Mouse (Mus musculus): Measurements from ENCODE around the gene Hsd17b10.

DNA sequence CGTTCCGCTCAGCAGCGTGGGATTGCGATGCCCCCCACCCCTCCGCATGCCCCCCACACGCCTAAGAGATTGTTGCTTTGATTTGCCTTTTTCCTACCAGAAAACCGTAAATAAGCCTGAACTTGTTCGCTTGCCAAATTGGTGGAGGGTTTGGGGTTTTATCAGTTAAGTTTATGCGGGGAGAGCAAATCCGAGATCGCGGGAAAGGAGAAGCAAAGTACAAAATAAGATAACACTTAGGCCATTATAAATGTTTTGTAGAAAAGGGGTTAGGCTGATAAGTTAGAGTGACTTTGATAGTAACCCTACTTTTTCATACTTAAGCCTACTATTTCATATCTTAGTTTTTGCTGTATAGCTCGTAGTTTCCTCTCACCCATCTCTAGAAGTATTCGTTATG, 15.5 kb downstream of the Hsd17b10 start:
- TF ChIP-seq POLR2A (IDR thresholded peaks at IDR 0.05; ENCODE audit: control insufficient read depth, extremely low read depth, insufficient read depth, low read length, poor library complexity) (no peak), CTCF (IDR thresholded peaks at IDR 0.05; ENCODE audit: borderline replicate concordance, control insufficient read depth, extremely low read depth, insufficient read depth, low read length, poor library complexity) (no peak)

Data from thymus, adult 2 months (tissue).